Mouse (Mus musculus) CH12.LX (cell line): ENCODE measurements around the gene Susd3. TPM values are rescaled to one million over a fixed set of nuclear protein-coding genes. Genes with fewer than 3 reads are reported as not detected.

Experiments
- DNase-seq: peaks from one replicate; pipeline ENCODE4 v3.0.0-alpha.2; 2013; ENCODE audit errors: extremely low read depth
- H3K27ac ChIP-seq: 2 replicates; pipeline ENCODE4 v1.5.1; 2012; ENCODE audit warnings: low read depth, mild to moderate bottlenecking, control low read depth, moderate library complexity; ENCODE audit not compliant: insufficient read depth
- H3K27me3 ChIP-seq: replicated peaks from 2 replicates; pipeline ENCODE3; 2012; ENCODE audit warnings: inconsistent platforms
- H3K36me3 ChIP-seq, 2 experiments: replicated peaks in 1 of 2; 2 replicates each; pipeline versions ENCODE3 to v1.6.1; 2012; ENCODE audit warnings: inconsistent platforms in 1 of 2, low read length in 1 of 2, mild to moderate bottlenecking in 1 of 2, mixed read lengths in 1 of 2, moderate library complexity in 1 of 2; ENCODE audit not compliant: control insufficient read depth in 1 of 2, insufficient read depth in 1 of 2
- H3K4me1 ChIP-seq, 2 experiments: 2 replicates each; pipeline ENCODE4 v1.6.1; 2012; ENCODE audit warnings: inconsistent platforms in 1 of 2, moderate library complexity in 1 of 2; ENCODE audit not compliant: insufficient read depth in 2 of 2, control insufficient read depth in 1 of 2
- H3K4me2 ChIP-seq: 2 replicates; pipeline ENCODE4 v1.6.1; 2012; ENCODE audit warnings: low read depth, mild to moderate bottlenecking, control low read depth; ENCODE audit not compliant: poor library complexity, insufficient read depth, severe bottlenecking
- H3K4me3 ChIP-seq, 3 experiments: fragments of 150-350 bp in 1 of 3; sonication (generic) in 1 of 3; replicated peaks in 1 of 3; 2 replicates each; pipeline versions ENCODE3 to v1.5.1; 2011 to 2012; ENCODE audit warnings: low read depth in 2 of 3, low read length in 2 of 3, mild to moderate bottlenecking in 2 of 3, moderate library complexity in 2 of 3, control low read depth in 1 of 3, improper control_type of control experiment in 1 of 3, inconsistent platforms in 1 of 3, mixed read lengths in 1 of 3; ENCODE audit not compliant: poor library complexity in 1 of 3
- H3K79me2 ChIP-seq: replicated peaks from 2 replicates; pipeline ENCODE4 v1.6.1; 2012; ENCODE audit warnings: mild to moderate bottlenecking, moderate library complexity; ENCODE audit not compliant: control insufficient read depth, poor library complexity, insufficient read depth, severe bottlenecking; ENCODE audit errors: extremely low read depth
- H3K9ac ChIP-seq: 2 replicates; pipeline ENCODE4 v1.6.1; 2012; ENCODE audit warnings: low read depth, mild to moderate bottlenecking, control low read depth, moderate library complexity; ENCODE audit not compliant: insufficient read depth
- H3K9me3 ChIP-seq: replicated peaks from 2 replicates; pipeline ENCODE3; 2012; ENCODE audit warnings: low read length, inconsistent platforms, mixed read lengths
- BHLHE40 ChIP-seq: IDR thresholded peaks from 2 replicates; pipeline ENCODE4 v1.6.1; 2011; ENCODE audit warnings: mild to moderate bottlenecking, low read depth, low read length, improper control_type of control experiment
- CHD1 ChIP-seq: IDR thresholded peaks from 2 replicates; pipeline ENCODE4 v1.6.1; 2012; ENCODE audit warnings: low read depth, low read length, improper control_type of control experiment, inconsistent platforms
- CHD2 ChIP-seq: IDR thresholded peaks from 2 replicates; pipeline ENCODE4 v1.6.1; 2011; ENCODE audit warnings: low read length, improper control_type of control experiment
- CTCF ChIP-seq, 2 experiments: IDR thresholded peaks in 1 of 2; conservative IDR thresholded peaks in 1 of 2; 2 replicates each; pipeline ENCODE4 v1.5.1; 2011 to 2012; ENCODE audit warnings: low read depth in 2 of 2, low read length in 2 of 2, improper control_type of control experiment in 1 of 2, inconsistent platforms in 1 of 2, mild to moderate bottlenecking in 1 of 2, moderate library complexity in 1 of 2
- E2F4 ChIP-seq: IDR thresholded peaks from 2 replicates; pipeline ENCODE4 v1.6.1; 2011; ENCODE audit warnings: low read depth, low read length, improper control_type of control experiment; ENCODE audit not compliant: insufficient replicate concordance
- ELF1 ChIP-seq: IDR thresholded peaks from 2 replicates; pipeline ENCODE4 v1.6.1; 2014; ENCODE audit warnings: low read depth, mild to moderate bottlenecking, inconsistent platforms, low read length, improper control_type of control experiment
- EP300 ChIP-seq: IDR thresholded peaks from 2 replicates; pipeline ENCODE4 v1.6.1; 2011; ENCODE audit warnings: low read length, improper control_type of control experiment
- ETS1 ChIP-seq: conservative IDR thresholded peaks from 2 replicates; pipeline ENCODE4 v1.6.1; 2012; ENCODE audit warnings: low read depth, mild to moderate bottlenecking, inconsistent platforms, low read length, improper control_type of control experiment, moderate library complexity
- GABPA ChIP-seq: IDR thresholded peaks from 2 replicates; pipeline ENCODE4 v1.6.1; 2012; ENCODE audit warnings: low read depth, low read length, improper control_type of control experiment, inconsistent platforms; ENCODE audit not compliant: insufficient replicate concordance
- HCFC1 ChIP-seq: IDR thresholded peaks from 2 replicates; pipeline ENCODE4 v1.6.1; 2012; ENCODE audit warnings: low read depth, mild to moderate bottlenecking, inconsistent platforms, low read length, improper control_type of control experiment
- IRF4 ChIP-seq: IDR thresholded peaks from 2 replicates; pipeline ENCODE4 v1.6.1; 2014; ENCODE audit warnings: low read depth, mild to moderate bottlenecking, inconsistent platforms, low read length, improper control_type of control experiment
- JUN ChIP-seq: IDR thresholded peaks from 2 replicates; pipeline ENCODE4 v1.6.1; 2011; ENCODE audit warnings: low read depth, mild to moderate bottlenecking, low read length, improper control_type of control experiment, moderate library complexity; ENCODE audit not compliant: insufficient read depth
- JUND ChIP-seq: conservative IDR thresholded peaks from 2 replicates; pipeline ENCODE4 v1.6.1; 2011; ENCODE audit warnings: low read depth, low read length, improper control_type of control experiment
- KAT2A ChIP-seq: IDR thresholded peaks from 2 replicates; pipeline ENCODE4 v1.6.1; 2012; ENCODE audit warnings: low read length, improper control_type of control experiment, inconsistent platforms; ENCODE audit not compliant: insufficient replicate concordance
- MAFK ChIP-seq: IDR thresholded peaks from 2 replicates; pipeline ENCODE4 v1.6.1; 2011; ENCODE audit warnings: low read length, improper control_type of control experiment; ENCODE audit not compliant: insufficient replicate concordance
- MAX ChIP-seq: IDR thresholded peaks from 2 replicates; pipeline ENCODE4 v1.6.1; 2011; ENCODE audit warnings: low read length, improper control_type of control experiment
- MAZ ChIP-seq: IDR thresholded peaks from 2 replicates; pipeline ENCODE4 v1.6.1; 2012; ENCODE audit warnings: low read depth, mild to moderate bottlenecking, inconsistent platforms, low read length, improper control_type of control experiment, moderate library complexity
- MEF2A ChIP-seq: IDR thresholded peaks from 2 replicates; pipeline ENCODE4 v1.6.1; 2014; ENCODE audit warnings: low read depth, mild to moderate bottlenecking, inconsistent platforms, low read length, improper control_type of control experiment, borderline replicate concordance
- MXI1 ChIP-seq: IDR thresholded peaks from 2 replicates; pipeline ENCODE4 v1.6.1; 2011; ENCODE audit warnings: mild to moderate bottlenecking, low read depth, low read length, improper control_type of control experiment
- MYC ChIP-seq: IDR thresholded peaks from 2 replicates; pipeline ENCODE4 v1.6.1; 2011; ENCODE audit warnings: low read depth, mild to moderate bottlenecking, improper control_type of control experiment, low read length
- NELFE ChIP-seq: IDR thresholded peaks from 2 replicates; pipeline ENCODE4 v1.6.1; 2011; ENCODE audit warnings: low read depth, low read length, improper control_type of control experiment
- NRF1 ChIP-seq: IDR thresholded peaks from 2 replicates; pipeline ENCODE4 v1.6.1; 2014; ENCODE audit warnings: low read depth, mild to moderate bottlenecking, inconsistent platforms, low read length, improper control_type of control experiment, moderate library complexity
- PAX5 ChIP-seq: IDR thresholded peaks from 2 replicates; pipeline ENCODE4 v1.6.1; 2012; ENCODE audit warnings: low read length, inconsistent platforms, mixed read lengths
- POLR2A ChIP-seq: IDR thresholded peaks from 2 replicates; pipeline ENCODE4 v1.6.1; 2011; ENCODE audit warnings: low read depth, mild to moderate bottlenecking, improper control_type of control experiment, low read length
- POLR2AphosphoS2 ChIP-seq: IDR thresholded peaks from 2 replicates; pipeline ENCODE4 v1.6.1; 2011; ENCODE audit warnings: low read depth, low read length, improper control_type of control experiment
- RAD21 ChIP-seq: IDR thresholded peaks from 2 replicates; pipeline ENCODE4 v1.6.1; 2011; ENCODE audit warnings: low read depth, mild to moderate bottlenecking, low read length, improper control_type of control experiment, moderate library complexity
- RCOR1 ChIP-seq: conservative IDR thresholded peaks from 2 replicates; pipeline ENCODE4 v1.6.1; 2012; ENCODE audit warnings: low read depth, mild to moderate bottlenecking, inconsistent platforms, low read length, improper control_type of control experiment
- SIN3A ChIP-seq: IDR thresholded peaks from 2 replicates; pipeline ENCODE4 v1.6.1; 2012; ENCODE audit warnings: low read length, improper control_type of control experiment, inconsistent platforms
- SMC3 ChIP-seq: IDR thresholded peaks from 2 replicates; pipeline ENCODE4 v1.6.1; 2011; ENCODE audit warnings: low read depth, low read length, improper control_type of control experiment
- TBP ChIP-seq: conservative IDR thresholded peaks from 2 replicates; pipeline ENCODE4 v1.6.1; 2011; ENCODE audit warnings: low read depth, low read length, improper control_type of control experiment
- TCF12 ChIP-seq: IDR thresholded peaks from 2 replicates; pipeline ENCODE4 v1.6.1; 2014; ENCODE audit warnings: low read depth, mild to moderate bottlenecking, inconsistent platforms, low read length, improper control_type of control experiment
- UBTF ChIP-seq: IDR thresholded peaks from 2 replicates; pipeline ENCODE4 v1.6.1; 2012; ENCODE audit warnings: low read depth, mild to moderate bottlenecking, inconsistent platforms, low read length, improper control_type of control experiment, moderate library complexity
- USF1 ChIP-seq: IDR thresholded peaks from 2 replicates; pipeline ENCODE4 v1.6.1; 2014; ENCODE audit warnings: low read depth, mild to moderate bottlenecking, inconsistent platforms, low read length, improper control_type of control experiment
- USF2 ChIP-seq: conservative IDR thresholded peaks from 2 replicates; pipeline ENCODE4 v1.6.1; 2011; ENCODE audit warnings: low read depth, low read length, improper control_type of control experiment
- ZC3H11A ChIP-seq: IDR thresholded peaks from 2 replicates; pipeline ENCODE4 v1.6.1; 2012; ENCODE audit warnings: low read depth, mild to moderate bottlenecking, inconsistent platforms, low read length, improper control_type of control experiment
- ZKSCAN1 ChIP-seq: IDR thresholded peaks from 2 replicates; pipeline ENCODE4 v1.6.1; 2012; ENCODE audit warnings: low read depth, inconsistent platforms, low read length, improper control_type of control experiment, borderline replicate concordance
- ZMIZ1 ChIP-seq: IDR thresholded peaks from 2 replicates; pipeline ENCODE4 v1.6.1; 2012; ENCODE audit warnings: low read depth, mild to moderate bottlenecking, inconsistent platforms, low read length, improper control_type of control experiment
- ZNF384 ChIP-seq: IDR thresholded peaks from 2 replicates; pipeline ENCODE4 v1.6.1; 2012; ENCODE audit warnings: low read depth, low read length, improper control_type of control experiment, inconsistent platforms
- dilution Hi-C: fragments of 300-500 bp; cut with MboI; formaldehyde crosslinking; loops from 2 replicates; pipeline ENCODE4 v1.14.3; 2020; ENCODE audit warnings: low sequenced_read_pairs; ENCODE audit not compliant: extremely low pct_unique_long_range_greater_than_20kb, extremely low pct_ligation_motif_present
- in situ Hi-C: fragments of 300-500 bp; cut with MboI; formaldehyde crosslinking; loops from 3 replicates; pipeline ENCODE4 v1.14.3; 2019; ENCODE audit warnings: low sequenced_read_pairs, low pct_ligation_motif_present, low pct_unique_long_range_greater_than_20kb, mixed read lengths
- polyA plus RNA-seq: library from polyadenylated mRNA; unstranded; fragments of >175 nt; gene quantifications from 2 replicates; pipeline ENCODE4 v1.2.1, GENCODE M21; 2012; ENCODE audit warnings: low read depth; ENCODE audit not compliant: insufficient read length
- total RNA-seq, 2 experiments: library from RNA; depleted of rRNA; stranded (reverse); fragments of 300-350 nt in 1 of 2; fragments of >200 nt in 1 of 2; gene quantifications; 2 replicates each; pipeline ENCODE4 v1.2.3; 2012 to 2014

The Susd3 gene
- total and polyA plus RNA-seq, 3 experiments: 6.0 to 19.0 (median 12.0) TPM

DNA sequence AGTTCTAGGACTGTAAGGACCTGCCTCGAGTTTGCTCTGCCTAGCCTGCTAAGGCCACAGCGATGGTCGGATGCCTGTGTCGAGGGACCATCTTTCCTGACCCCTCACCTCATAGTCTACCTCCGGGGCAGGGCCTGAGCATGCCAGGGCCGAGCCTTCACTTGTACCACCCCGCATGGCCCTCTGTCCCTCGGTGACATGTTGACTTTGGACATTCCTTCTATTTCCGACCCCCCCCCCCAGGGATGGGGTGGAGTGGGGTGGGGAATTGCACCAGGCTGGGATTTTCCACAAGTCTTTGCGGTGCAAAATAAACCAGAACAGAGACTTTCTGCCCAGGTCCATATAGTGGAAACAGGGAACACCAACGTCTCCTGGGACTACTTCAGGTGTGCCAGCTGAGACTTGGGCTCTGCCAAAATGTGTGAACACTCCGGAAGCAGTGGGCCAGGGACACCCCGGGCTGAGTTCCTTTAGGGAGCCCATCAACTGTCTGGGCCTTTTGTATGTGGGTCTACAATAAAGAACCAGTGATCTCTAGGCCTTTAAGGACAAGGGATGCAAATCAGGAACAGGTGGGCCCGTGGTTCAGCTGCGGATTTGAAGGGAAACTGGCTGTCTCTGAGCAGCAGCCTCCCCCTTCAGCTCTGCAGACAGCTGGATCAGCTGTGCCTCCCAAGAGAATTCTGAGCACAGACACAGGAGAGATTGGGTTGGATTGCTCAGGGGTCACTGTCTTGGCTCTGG lies 60.1 kb downstream of the Susd3 start:
- dilution Hi-C loops: no loop called here
- H3K36me3 ChIP-seq: no peaks in the 10 kb centered on the region
- H3K4me2 ChIP-seq: peak overlapping the region; percentile 91
- peaks cover 6% of the 10 kb centered on the region for H3K9me3 ChIP-seq
- H3K4me3 ChIP-seq: peak overlapping the region; percentile 66 to 85 (median 70)
- H3K9ac ChIP-seq: no peak overlapping the region; the same call in 1 of the 2 replicates
- H3K4me1 ChIP-seq: peaks cover 28 to 62% of the 10 kb centered on the region in 2 experiments
- peak overlapping the region; percentile 32; the same call in 1 of the 2 replicates for H3K27ac ChIP-seq
- peak; percentile 57; the same call in 1 of the 2 replicates for TF ChIP-seq TCF12
- TF ChIP-seq ZNF384: no peak
- TF ChIP-seq NRF1: no peak
- no peak; the same call in 1 of the 2 replicates for TF ChIP-seq MEF2A
- TF ChIP-seq SIN3A: peak; percentile 49; the same call in 1 of the 2 replicates
- no peak for TF ChIP-seq RCOR1
- no peak for TF ChIP-seq GABPA
- TF ChIP-seq ZC3H11A: no peak
- TF ChIP-seq ZKSCAN1: no peak
- no peak for TF ChIP-seq IRF4
- no peak for TF ChIP-seq HCFC1
- TF ChIP-seq CHD2: 0 out of 2 replicates have a peak, but pooled peaks have one; percentile 13
- TF ChIP-seq MAX: no peak; the same call in 1 of the 2 replicates
- no peak for TF ChIP-seq E2F4
- peak; percentile 40; the same call in 1 of the 2 replicates for TF ChIP-seq EP300
- no peak for TF ChIP-seq JUN
- TF ChIP-seq RAD21: no peak
- TF ChIP-seq MAFK: no peak
- TF ChIP-seq TBP: no peak
- no peak for TF ChIP-seq UBTF
- TF ChIP-seq POLR2A: no peak
- no peak for TF ChIP-seq NELFE
- TF ChIP-seq MAZ: no peak
- TF ChIP-seq MXI1: no peak
- no peak for TF ChIP-seq ELF1
- no peak for TF ChIP-seq POLR2AphosphoS2
- TF ChIP-seq CTCF (conservative IDR thresholded peaks at IDR 0.05 in 1 of 2, IDR thresholded peaks at IDR 0.05 in 1 of 2; ENCODE audit: low read depth in 2 of 2, low read length in 2 of 2): no peak
- TF ChIP-seq SMC3: no peak
- peak; percentile 63 for TF ChIP-seq BHLHE40
- no peak for TF ChIP-seq JUND
- no peak for TF ChIP-seq PAX5
- 0 out of 2 replicates have a peak, but pooled peaks have one; percentile 11 for TF ChIP-seq ZMIZ1
- TF ChIP-seq USF2: no peak
- TF ChIP-seq CHD1: no peak
- TF ChIP-seq KAT2A: no peak
- TF ChIP-seq MYC: no peak
- peak; percentile 80 for TF ChIP-seq ETS1
- no peak for TF ChIP-seq USF1
- H3K27me3 ChIP-seq: no peaks in the 10 kb centered on the region
- in situ Hi-C loops: loop anchor here (25.0 kb wide), 2 partner anchors 326 to 526 kb away; partner anchors contain the start of genes Barx1 and Phf2
- DNase-seq: peak; percentile 70
- H3K79me2 ChIP-seq: no peaks in the 10 kb centered on the region
